Mouse (Mus musculus) B cell, adult 62 days (primary cell): ENCODE data around the gene Gabarap. TPM values are rescaled to one million over a fixed set of nuclear protein-coding genes. Genes with fewer than 3 reads are reported as not detected.

Experiments
- total RNA-seq: library from RNA; stranded (reverse); gene quantifications from 4 replicates; pipeline ENCODE4 v1.2.4, GENCODE M21; 2023

Gabarap gene
- 285 to 331 TPM (median 318 TPM) in 4 replicates for total RNA-seq

GRCm38 (mm10) chr11:69990850-69991691 lies at the start of gene Gabarap:
Gene Gabarap, plus strand, starts transcription at chr11:69991143.

GRCm38 (mm10) chr11:69948066-69948762 lies 42.7 kb upstream of the Gabarap start, which contains the start of gene Slc2a4:
Gene Slc2a4, minus strand, starts transcription at chr11:69948188.

DNA sequence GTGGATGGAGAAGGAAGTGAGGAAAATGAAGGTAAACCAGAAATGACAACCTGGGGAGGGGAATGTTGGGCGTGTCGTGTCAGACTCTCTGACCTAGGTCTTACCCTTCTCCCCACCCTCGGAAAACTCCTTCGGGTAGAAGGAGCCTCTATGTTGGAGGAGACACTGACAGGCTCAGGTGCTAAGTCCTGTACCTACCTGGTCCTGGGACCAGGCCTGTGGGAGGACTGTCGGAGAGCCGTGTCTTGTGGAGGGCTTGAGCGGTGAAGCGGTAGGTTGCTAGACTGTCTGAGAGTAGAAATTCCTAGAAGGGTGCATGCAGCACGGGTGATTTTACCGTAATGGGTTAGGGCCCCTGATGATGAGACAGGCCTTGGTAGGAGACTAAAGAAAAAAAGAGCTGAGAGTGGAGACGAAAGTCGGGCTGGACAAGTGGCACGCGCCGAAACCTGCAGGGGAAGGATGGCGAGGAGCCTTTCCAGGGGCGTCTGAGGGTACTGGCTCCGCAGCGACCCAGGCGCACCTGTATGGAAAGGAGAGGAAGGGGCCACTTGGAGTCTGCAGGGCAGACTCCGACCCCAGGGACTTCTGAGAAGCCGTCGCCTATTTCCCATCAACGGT lies 26.2 kb upstream of the Gabarap start, which contains the start of gene Cldn7:
Gene Cldn7 (plus strand): TSS at position 130 of the 621 bp plus-strand sequence.

DNA sequence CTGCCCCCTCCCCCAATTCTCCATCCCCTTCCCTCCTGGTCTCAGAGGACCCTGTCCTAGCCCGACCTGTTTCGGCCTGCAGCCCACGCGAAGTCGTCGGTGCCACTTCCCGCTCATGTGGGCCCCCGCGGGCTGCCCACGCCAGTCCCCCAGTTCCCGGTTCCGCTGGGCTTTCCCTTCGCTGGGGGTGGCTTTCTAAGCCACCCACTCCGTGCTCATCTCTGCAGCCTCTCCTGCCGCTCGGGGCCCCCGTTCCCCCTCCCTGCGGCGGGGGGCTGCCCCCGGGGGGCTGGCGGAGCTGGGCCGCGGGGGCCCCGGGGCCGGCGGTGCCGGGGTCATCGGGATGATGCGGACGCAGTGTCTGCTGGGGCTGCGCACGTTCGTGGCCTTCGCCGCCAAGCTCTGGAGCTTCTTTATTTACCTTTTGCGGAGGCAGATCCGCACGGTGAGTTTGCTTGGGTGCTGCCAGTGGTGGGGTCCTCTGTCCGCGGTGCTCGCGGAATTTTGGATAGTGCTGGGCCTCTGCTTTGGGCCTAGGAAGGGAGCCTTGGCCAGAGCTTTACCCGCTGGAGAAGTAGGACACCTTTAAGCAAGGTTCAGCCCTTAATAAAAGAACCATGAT lies 9.7 kb upstream of the Gabarap start, which contains the start of gene Ctdnep1:
Gene Ctdnep1 (plus strand): TSS at position 16 of the 622 bp plus-strand sequence.

DNA sequence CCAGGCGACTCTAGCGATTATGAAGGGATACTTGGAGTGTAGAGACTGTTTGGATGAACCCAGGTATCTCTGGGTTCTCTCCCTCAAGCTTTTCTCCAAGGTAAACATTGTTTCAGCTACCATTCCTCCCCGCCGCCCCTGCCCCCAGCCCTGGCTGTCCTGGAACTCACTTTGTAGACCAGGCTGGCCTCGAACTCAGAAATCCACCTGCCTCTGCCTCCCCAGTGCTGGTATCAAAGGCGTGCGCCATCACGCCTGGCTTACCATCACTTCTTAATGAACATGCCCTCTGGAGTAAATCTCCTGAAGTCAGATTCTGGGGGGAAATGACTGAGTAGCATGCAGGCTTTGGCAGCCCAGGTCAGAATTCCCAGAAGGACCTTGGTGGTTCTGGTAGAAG lies 8.7 kb upstream of the Gabarap start, which contains the start of gene Elp5:
Gene Elp5 (minus strand): TSS at position 293 of the 400 bp plus-strand sequence.

DNA sequence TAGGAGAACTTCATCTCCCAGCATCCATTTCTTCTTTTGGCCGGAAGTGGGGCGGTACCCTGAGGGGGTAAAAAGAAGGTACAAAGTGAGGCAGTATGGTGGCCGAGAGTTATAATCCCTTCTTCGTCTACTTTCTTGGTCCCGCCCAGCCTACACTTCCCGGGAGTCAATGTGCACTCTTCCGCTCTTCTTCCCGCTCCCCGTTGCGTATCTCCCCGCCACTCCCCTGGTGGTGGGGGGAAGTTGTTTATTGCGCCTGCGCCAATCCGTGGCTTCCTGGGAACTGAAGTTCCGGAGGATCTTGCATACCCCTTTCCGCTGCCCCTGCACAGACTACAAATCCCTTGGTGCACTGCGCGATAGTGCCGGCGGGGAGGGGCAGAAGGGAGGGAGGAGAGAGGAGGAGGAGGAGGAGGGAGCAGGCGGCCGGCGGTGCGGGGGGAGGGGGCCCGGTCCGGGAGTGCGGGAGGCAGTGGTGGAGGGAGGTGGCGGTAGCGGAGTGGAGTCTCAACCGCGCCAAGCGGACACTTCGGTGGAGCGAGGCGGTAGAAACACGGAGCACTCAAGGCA lies 4.5 kb downstream of the Gabarap start, which contains the start of gene Phf23:
Gene Phf23 (plus strand): TSS at position 387 of the 570 bp plus-strand sequence.

GRCm38 (mm10) chr11:70000396-70000898 lies 9.5 kb downstream of the Gabarap start, which contains the start of gene Dvl2:
Gene Dvl2, plus strand, starts transcription at chr11:70000595.

DNA sequence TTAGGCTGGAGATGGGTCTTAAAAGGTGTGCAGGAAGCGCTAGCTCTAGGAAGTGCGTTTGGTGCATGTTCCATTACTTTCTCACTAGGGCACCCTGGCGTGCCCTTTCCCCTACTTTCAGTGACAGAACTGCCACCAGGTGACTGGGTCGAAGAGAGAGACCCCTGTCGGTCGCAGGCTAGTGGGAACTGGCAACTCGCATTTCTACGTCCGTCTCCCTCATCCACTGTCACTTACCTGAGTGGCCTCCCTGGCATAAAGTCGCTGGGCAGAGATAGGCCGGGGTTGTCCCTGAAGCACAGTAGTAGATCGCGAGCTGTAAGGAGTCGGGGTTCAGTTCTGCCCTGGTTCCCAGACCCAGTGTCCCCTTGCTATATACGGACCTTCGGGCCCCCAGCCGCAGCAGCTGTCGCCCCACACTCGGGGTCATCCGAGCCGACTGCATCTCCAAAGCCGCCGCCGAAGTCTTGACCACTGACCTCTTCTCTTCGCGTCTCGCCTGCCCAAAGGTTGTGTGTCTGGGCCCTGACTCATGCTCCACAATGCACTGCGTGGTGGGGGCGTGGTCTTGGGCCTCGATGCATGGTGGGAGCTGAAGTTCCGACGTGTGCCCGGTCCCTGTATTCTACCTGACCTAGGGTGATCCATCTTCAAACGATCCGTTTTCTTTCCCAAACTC lies 24.1 kb downstream of the Gabarap start, which contains the start of gene Acadvl:
Gene Acadvl (minus strand): TSS at position 532 of the 679 bp plus-strand sequence.

GRCm38 (mm10) chr11:70016669-70017068 lies 25.7 kb downstream of the Gabarap start, which contains the start of gene Dlg4:
Gene Dlg4, plus strand, starts transcription at chr11:70016942.

Other genes starting within 250 kb of the Gabarap start
- gene Polr2a, start 232.5 kb upstream of the Gabarap start, total RNA-seq, result 227 to 251 TPM (median 238 TPM) in 4 replicates
- not detected in 4 replicates for gene Slc35g3, start 229.2 kb upstream of the Gabarap start, total RNA-seq
- 62.1 to 72.6 TPM (median 65.4 TPM) in 4 replicates for gene Zbtb4, start 225.2 kb upstream of the Gabarap start, total RNA-seq
- 7.8 to 14.5 TPM (median 12.0 TPM) in 4 replicates for gene Chrnb1, start 195.2 kb upstream of the Gabarap start, total RNA-seq
- gene Fgf11, start 189.3 kb upstream of the Gabarap start, total RNA-seq, result 0.21 to 0.22 TPM in 2 of 4 replicates, not detected in the others
- gene Tmem102, start 185.5 kb upstream of the Gabarap start, total RNA-seq, result 0.30 TPM in 1 of 4 replicates, not detected in the others
- not detected in 4 replicates for gene Gm39566, start 175.8 kb upstream of the Gabarap start, total RNA-seq
- gene Spem2, start 172.7 kb upstream of the Gabarap start, total RNA-seq, result not detected in 4 replicates
- not detected in 4 replicates for gene Spem1, start 169.0 kb upstream of the Gabarap start, total RNA-seq
- gene Nlgn2, start 153.4 kb upstream of the Gabarap start, total RNA-seq, result 0.27 to 1.5 TPM (median 0.32 TPM) in 4 replicates
- 29.5 to 37.7 TPM (median 32.6 TPM) in 4 replicates for gene Tmem256, start 152.6 kb upstream of the Gabarap start, total RNA-seq
- 9.9 to 12.6 TPM (median 11.5 TPM) in 4 replicates for gene Plscr3, start 144.8 kb upstream of the Gabarap start, total RNA-seq
- not detected in 4 replicates for gene Tnk1, start 132.4 kb upstream of the Gabarap start, total RNA-seq
- not detected in 4 replicates for gene Tmem95, start 113.1 kb upstream of the Gabarap start, total RNA-seq
- gene Kctd11, start 109.7 kb upstream of the Gabarap start, total RNA-seq, result 1.3 to 2.6 TPM (median 2.3 TPM) in 4 replicates
- 473 to 501 TPM (median 485 TPM) in 4 replicates for gene Acap1, start 95.6 kb upstream of the Gabarap start, total RNA-seq
- 1.2 to 3.5 TPM (median 2.0 TPM) in 4 replicates for gene 2810408A11Rik, start 90.2 kb upstream of the Gabarap start, total RNA-seq
- 51.5 to 76.4 TPM (median 73.4 TPM) in 4 replicates for gene Neurl4, start 90.1 kb upstream of the Gabarap start, total RNA-seq
- 144 to 150 TPM (median 147 TPM) in 4 replicates for gene Gps2, start 77.3 kb upstream of the Gabarap start, total RNA-seq
- 337 to 380 TPM (median 350 TPM) in 4 replicates for gene Eif5a, start 69.2 kb upstream of the Gabarap start, total RNA-seq
- not detected in 4 replicates for gene Ybx2, start 55.3 kb upstream of the Gabarap start, total RNA-seq
- not detected in 4 replicates for gene Slc2a4, start 43.0 kb upstream of the Gabarap start, total RNA-seq
- gene Cldn7, start 26.4 kb upstream of the Gabarap start, total RNA-seq, result not detected in 4 replicates
- 87.5 to 123 TPM (median 99.1 TPM) in 4 replicates for gene Ctdnep1, start 10.0 kb upstream of the Gabarap start, total RNA-seq
- 49.4 to 55.9 TPM (median 52.5 TPM) in 4 replicates for gene Elp5, start 8.6 kb upstream of the Gabarap start, total RNA-seq
- 48.3 to 52.7 TPM (median 51.4 TPM) in 4 replicates for gene Phf23, start 4.6 kb downstream of the Gabarap start, total RNA-seq
- gene Dvl2, start 9.5 kb downstream of the Gabarap start, total RNA-seq, result 51.2 to 61.3 TPM (median 58.7 TPM) in 4 replicates
- 44.6 to 55.5 TPM (median 48.8 TPM) in 4 replicates for gene Acadvl, start 24.3 kb downstream of the Gabarap start, total RNA-seq
- gene Dlg4, start 25.8 kb downstream of the Gabarap start, total RNA-seq, result 3.9 to 7.2 TPM (median 4.3 TPM) in 4 replicates
- not detected in 4 replicates for gene Asgr1, start 62.9 kb downstream of the Gabarap start, total RNA-seq
- gene Asgr2, start 101.5 kb downstream of the Gabarap start, total RNA-seq, result not detected in 4 replicates
- gene Mgl2, start 139.2 kb downstream of the Gabarap start, total RNA-seq, result not detected in 4 replicates
- not detected in 4 replicates for gene Clec10a, start 165.1 kb downstream of the Gabarap start, total RNA-seq
- not detected in 4 replicates for gene Slc16a11, start 221.6 kb downstream of the Gabarap start, total RNA-seq
- 2.3 to 6.7 TPM (median 2.5 TPM) in 4 replicates for gene Slc16a13, start 229.9 kb downstream of the Gabarap start, total RNA-seq
- 0.38 to 0.97 TPM (median 0.72 TPM) in 3 of 4 replicates, not detected in the other for gene Bcl6b, start 238.7 kb downstream of the Gabarap start, total RNA-seq
- 58.0 to 66.5 TPM (median 65.5 TPM) in 4 replicates for gene 0610010K14Rik, start 246.8 kb downstream of the Gabarap start, total RNA-seq
- 1.9 to 7.8 TPM (median 4.1 TPM) in 4 replicates for gene Gm21988, start 248.7 kb downstream of the Gabarap start, total RNA-seq
- gene Rnasek, start 248.7 kb downstream of the Gabarap start, total RNA-seq, result 56.1 to 99.7 TPM (median 83.1 TPM) in 4 replicates